Mouse (Mus musculus) small intestine, adult 2 months (tissue): Measurements from ENCODE around the gene Col4a2.

ENCODE experiments used
- CTCF ChIP-seq: fragments of 200-500 bp; IDR thresholded peaks from 2 replicates; pipeline ENCODE4 v1.5.1; 2012; ENCODE audit warnings: low read depth, mild to moderate bottlenecking, control low read depth, inconsistent platforms, low read length, moderate library complexity, mixed read lengths; ENCODE audit not compliant: insufficient replicate concordance, insufficient read length; ENCODE audit errors: extremely low read depth
- POLR2A ChIP-seq: fragments of 200-500 bp; IDR thresholded peaks from 2 replicates; pipeline ENCODE4 v1.6.1; 2012; ENCODE audit warnings: low read depth, mild to moderate bottlenecking, control low read depth, inconsistent platforms, low read length, moderate library complexity

DNA sequence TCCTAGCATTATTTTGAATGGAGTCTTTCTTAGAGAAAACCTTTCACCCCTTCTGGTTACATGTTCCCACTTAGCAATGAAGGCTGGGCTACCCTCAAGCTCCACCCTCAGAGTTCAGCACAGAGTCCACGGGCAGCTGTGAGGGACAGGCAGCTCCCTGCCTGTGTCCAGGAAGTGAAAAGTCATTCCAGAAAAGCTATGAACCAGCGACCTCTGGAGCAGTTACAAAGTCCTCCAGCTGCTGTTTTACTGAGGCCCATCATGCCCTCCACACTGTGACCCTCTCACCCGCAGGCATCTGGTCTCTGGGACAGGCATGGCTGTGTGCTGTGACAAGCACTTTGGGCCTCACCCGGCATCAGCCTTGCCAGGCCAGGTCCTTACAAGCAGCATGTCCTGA lies 160.5 kb downstream of the Col4a2 start:
- no peak for TF ChIP-seq POLR2A
- no peak for TF ChIP-seq CTCF
